Mouse (Mus musculus) left cerebral cortex, postnatal 14 days (tissue): ENCODE data around the gene C130032M10Rik. TPM values are rescaled to one million over a fixed set of nuclear protein-coding genes. Genes with fewer than 3 reads are reported as not detected.
A peak's percentile ranks its signal among the peaks of the same experiment; 100 is the strongest.

Experiments used
- DNase-seq, 2 experiments: peaks; one replicate each; pipeline ENCODE4 v3.0.0; 2021 to 2022; ENCODE audit warnings: low spot score in 2 of 2, mixed read lengths in 1 of 2
- intact Hi-C: fragments of 180-260 bp; cut with DNase I; formaldehyde crosslinking; loops from one replicate; pipeline ENCODE4 v1.15.1; 2025
- total RNA-seq, 2 experiments: library from RNA; stranded (reverse); gene quantifications; 2 replicates each; pipeline ENCODE4 v1.2.3; 2021

Gene C130032M10Rik
- total RNA-seq, 2 experiments from 2014 or later, result not detected

- intact Hi-C loops, result no loop called here
- no peak for DNase-seq
Measured at GRCm38 (mm10) chr9:114543882-114544753, 28.6 kb downstream of the C130032M10Rik start.

- no peak for DNase-seq
Measured at GRCm38 (mm10) chr9:114544754-114545393, 29.4 kb downstream of the C130032M10Rik start.

GRCm38 (mm10) chr9:114546765-114547164 is 31.3 kb downstream of the C130032M10Rik start:
- no peak for DNase-seq
- intact Hi-C loops, result no loop called here

More at GRCm38 (mm10) chr9:114544754-114545393, 29.4 kb downstream of the C130032M10Rik start:
- intact Hi-C loops, result no loop called here

- DNase-seq, result no peak
- intact Hi-C loops, result no loop called here
Measured at GRCm38 (mm10) chr9:114547643-114548077, 32.2 kb downstream of the C130032M10Rik start.

GRCm38 (mm10) chr9:114548496-114548895 is 33.0 kb downstream of the C130032M10Rik start:
- DNase-seq, result no peak
- intact Hi-C loops, result no loop called here

GRCm38 (mm10) chr9:114549117-114549516 is 33.6 kb downstream of the C130032M10Rik start:
- no peak for DNase-seq
- intact Hi-C loops, result no loop called here

- intact Hi-C loops, result no loop called here
- DNase-seq, result no peak
Measured at GRCm38 (mm10) chr9:114550033-114550432, 34.5 kb downstream of the C130032M10Rik start.

- no peak for DNase-seq
- intact Hi-C loops, result no loop called here
Measured at GRCm38 (mm10) chr9:114553828-114554227, 38.3 kb downstream of the C130032M10Rik start.

- intact Hi-C loops, result no loop called here
- no peak for DNase-seq
Measured at GRCm38 (mm10) chr9:114554355-114554979, 39.0 kb downstream of the C130032M10Rik start.

- intact Hi-C loops, result loop anchor here (5.0 kb wide), 1 partner anchor 39 kb away; the partner anchor contains the start of gene C130032M10Rik
- no peak for DNase-seq
Measured at GRCm38 (mm10) chr9:114556276-114556855, 40.9 kb downstream of the C130032M10Rik start.

GRCm38 (mm10) chr9:114557086-114557485 is 41.6 kb downstream of the C130032M10Rik start:
- intact Hi-C loops, result loop anchor here (5.0 kb wide), 1 partner anchor 40 kb away; the partner anchor contains the start of gene C130032M10Rik

GRCm38 (mm10) chr9:114560141-114560540 is 44.6 kb downstream of the C130032M10Rik start:
- no peak for DNase-seq
- intact Hi-C loops, result no loop called here

More at GRCm38 (mm10) chr9:114557086-114557485, 41.6 kb downstream of the C130032M10Rik start:
- no peak for DNase-seq

- no peak for DNase-seq
- intact Hi-C loops, result no loop called here
Measured at GRCm38 (mm10) chr9:114560771-114561670, 45.5 kb downstream of the C130032M10Rik start.

- no peak for DNase-seq
- intact Hi-C loops, result no loop called here
Measured at GRCm38 (mm10) chr9:114561671-114561971, 46.1 kb downstream of the C130032M10Rik start.

GRCm38 (mm10) chr9:114562031-114562918 is 46.8 kb downstream of the C130032M10Rik start:
- DNase-seq, result no peak
- intact Hi-C loops, result no loop called here

GRCm38 (mm10) chr9:114562919-114563751 is 47.6 kb downstream of the C130032M10Rik start:
- intact Hi-C loops, result no loop called here
- peak in 1 of 2 experiments; percentile 29 for DNase-seq
